Mouse (Mus musculus): ENCODE results near the gene Msh5.

- TF ChIP-seq KAT2A (conservative IDR thresholded peaks at IDR 0.05; ENCODE audit: low read depth, low read length) (no peak), TCF12 (IDR thresholded peaks at IDR 0.05; ENCODE audit: low read depth, low read length) (no peak), CTCF (IDR thresholded peaks at IDR 0.05 in 2 of 3, conservative IDR thresholded peaks at IDR 0.05 in 1 of 3; ENCODE audit: control insufficient read depth in 1 of 3, insufficient read depth in 1 of 3, low read depth in 2 of 3, low read length in 3 of 3, poor library complexity in 1 of 3, severe bottlenecking in 1 of 3) (no peak), RCOR1 (IDR thresholded peaks at IDR 0.05; ENCODE audit: low read depth, low read length) (no peak), SIN3A (IDR thresholded peaks at IDR 0.05; ENCODE audit: low read length) (no peak; the same call in 1 of the 2 replicates), ZC3H11A (IDR thresholded peaks at IDR 0.05; ENCODE audit: low read depth, low read length) (no peak)
These were observed 22.3 kb downstream of the Msh5 start for GRCm38 (mm10) chr17:35024261-35024660.

Measured in MEL (cell line).